Mouse (Mus musculus): ENCODE data around the gene Tpsb2. TPM values are rescaled to one million over a fixed set of nuclear protein-coding genes. Genes with fewer than 3 reads are reported as not detected.

Gene Tpsb2
- polyA plus RNA-seq (2021; fragmentation: Nextera tagmentation): not detected in 2 replicates
- long read RNA-seq, experiment 1: 0 reads
- long read RNA-seq, experiment 2: 0 reads

GRCm38 (mm10) chr17:25366005-25366404, at the start of gene Tpsb2:
TSS of gene Tpsb2 (plus strand) at chr17:25366305.

GRCm38 (mm10) chr17:25318354-25318753, 47.8 kb upstream of the Tpsb2 start, which contains the start of gene Prss29:
TSS of gene Prss29 (plus strand) at chr17:25318654.

DNA sequence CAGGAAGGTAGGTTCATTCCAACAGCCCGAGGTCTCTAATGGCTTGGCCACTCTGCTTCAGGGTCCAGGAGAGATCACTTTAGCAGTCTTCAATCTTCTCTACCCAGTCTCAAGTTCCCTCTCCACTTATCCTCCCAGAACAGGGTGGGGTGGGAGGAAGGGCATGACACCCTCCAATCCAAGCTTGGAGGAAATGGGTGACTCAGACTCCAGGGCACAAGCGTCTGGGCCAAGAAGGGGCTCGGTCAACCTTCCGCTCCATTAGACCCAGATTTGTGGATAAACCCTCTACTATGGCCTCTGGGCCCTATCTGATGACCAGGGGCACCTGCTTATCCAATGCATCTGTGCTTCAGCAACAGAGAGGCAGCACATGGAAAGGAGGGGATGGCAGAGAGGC, 20.6 kb upstream of the Tpsb2 start, which contains the start of gene Tpsab1:
Tpsab1 (minus strand) TSS at position 101 of the 400 bp plus-strand sequence.

DNA sequence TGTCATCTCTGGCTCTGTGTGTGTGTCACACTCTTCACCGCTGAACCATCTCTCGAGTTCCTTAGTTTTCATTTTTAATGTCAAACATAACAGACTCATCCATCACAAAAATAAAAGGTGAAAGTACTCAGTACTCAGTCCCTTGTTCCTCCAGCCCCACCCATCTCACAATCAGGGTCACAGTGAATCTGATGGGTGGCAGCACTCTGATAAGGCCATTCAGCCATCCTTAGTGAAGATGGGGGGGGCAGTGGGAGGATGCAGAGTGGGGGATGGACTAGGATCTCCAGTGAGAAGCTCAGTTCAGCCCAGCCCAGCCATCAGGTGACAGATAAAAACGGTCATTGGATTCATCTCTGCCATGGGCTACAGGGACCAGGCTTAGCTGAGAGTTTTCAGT, 2.9 kb downstream of the Tpsb2 start, which contains the start of gene Tpsg1:
Tpsg1 (plus strand) TSS at position 301 of the 400 bp plus-strand sequence.

Other genes with a start within 250 kb of the Tpsb2 start
- gene Ptx4, start 245.5 kb upstream of the Tpsb2 start, polyA plus RNA-seq (2021; fragmentation: Nextera tagmentation): 0.79 and 0.80 TPM in 2 replicates
- 31.4 and 33.7 TPM in 2 replicates for gene Clcn7, start 232.9 kb upstream of the Tpsb2 start, polyA plus RNA-seq (2021; fragmentation: Nextera tagmentation)
- gene Ccdc154, start 203.8 kb upstream of the Tpsb2 start, polyA plus RNA-seq (2021; fragmentation: Nextera tagmentation): not detected in 2 replicates
- gene Gm38655, start 190.8 kb upstream of the Tpsb2 start, polyA plus RNA-seq (2021; fragmentation: Nextera tagmentation): not detected in 2 replicates
- 23.3 and 25.0 TPM in 2 replicates for gene BC003965, start 181.8 kb upstream of the Tpsb2 start, polyA plus RNA-seq (2021; fragmentation: Nextera tagmentation)
- 15.3 and 15.6 TPM in 2 replicates for gene Unkl, start 177.9 kb upstream of the Tpsb2 start, polyA plus RNA-seq (2021; fragmentation: Nextera tagmentation)
- 90.7 and 91.3 TPM in 2 replicates for gene Gnptg, start 126.2 kb upstream of the Tpsb2 start, polyA plus RNA-seq (2021; fragmentation: Nextera tagmentation)
- gene Tsr3, start 126.1 kb upstream of the Tpsb2 start, polyA plus RNA-seq (2021; fragmentation: Nextera tagmentation): 58.8 and 62.6 TPM in 2 replicates
- 3.0 and 4.2 TPM in 2 replicates for gene Baiap3, start 109.9 kb upstream of the Tpsb2 start, polyA plus RNA-seq (2021; fragmentation: Nextera tagmentation)
- gene Ube2i, start 91.7 kb upstream of the Tpsb2 start, polyA plus RNA-seq (2021; fragmentation: Nextera tagmentation): 235 and 259 TPM in 2 replicates
- not detected in 2 replicates for gene Prss34, start 67.9 kb upstream of the Tpsb2 start, polyA plus RNA-seq (2021; fragmentation: Nextera tagmentation)
- not detected in 2 replicates for gene Prss28, start 57.7 kb upstream of the Tpsb2 start, polyA plus RNA-seq (2021; fragmentation: Nextera tagmentation)
- gene Prss29, start 47.7 kb upstream of the Tpsb2 start, polyA plus RNA-seq (2021; fragmentation: Nextera tagmentation): not detected in 2 replicates
- gene Tpsab1, start 20.7 kb upstream of the Tpsb2 start, polyA plus RNA-seq (2021; fragmentation: Nextera tagmentation): not detected in 2 replicates
- not detected in 2 replicates for gene Tpsg1, start 3.0 kb downstream of the Tpsb2 start, polyA plus RNA-seq (2021; fragmentation: Nextera tagmentation)
- 16.4 and 17.4 TPM in 2 replicates for gene Cacna1h, start 67.5 kb downstream of the Tpsb2 start, polyA plus RNA-seq (2021; fragmentation: Nextera tagmentation)
- 1.8 and 2.0 TPM in 2 replicates for gene Tekt4, start 88.3 kb downstream of the Tpsb2 start, polyA plus RNA-seq (2021; fragmentation: Nextera tagmentation)
- gene Sstr5, start 131.0 kb downstream of the Tpsb2 start, polyA plus RNA-seq (2021; fragmentation: Nextera tagmentation): 0.18 and 0.23 TPM in 2 replicates
- 43.6 and 69.7 TPM in 2 replicates for gene Sox8, start 204.4 kb downstream of the Tpsb2 start, polyA plus RNA-seq (2021; fragmentation: Nextera tagmentation)
- 31.8 and 35.9 TPM in 2 replicates for gene Lmf1, start 212.8 kb downstream of the Tpsb2 start, polyA plus RNA-seq (2021; fragmentation: Nextera tagmentation)